Mouse (Mus musculus) c-Kit-positive CD71-positive TER-119-positive erythroid progenitor cells, embryonic 14.5 days (primary cell): Measurements from ENCODE around the gene Rnase11.

Source experiments
- DNase-seq: peaks from one replicate; pipeline ENCODE4 v3.0.0-alpha.2; 2013; ENCODE audit warnings: low spot score

Rnase11 gene

DNA sequence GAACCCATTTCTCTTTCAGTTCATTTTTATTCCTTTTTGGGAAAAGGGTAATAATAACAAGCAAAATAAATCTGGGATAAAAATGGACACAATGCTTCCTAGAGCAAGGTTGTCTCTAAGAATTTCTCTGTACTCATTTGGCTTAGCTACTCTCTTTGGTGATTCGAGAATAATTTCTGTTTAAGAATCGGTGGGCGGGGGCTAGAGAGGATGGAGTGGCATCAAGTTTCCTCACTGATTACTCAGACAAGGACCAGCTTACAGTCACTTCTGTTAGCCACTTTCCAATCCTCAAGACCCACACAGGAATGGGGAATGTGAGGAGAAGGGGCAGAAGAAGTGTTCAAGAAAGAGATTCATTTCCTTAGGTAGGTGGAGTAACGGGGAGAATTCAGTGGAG lies 41.2 kb downstream of the Rnase11 start:
- DNase-seq: no peak

GRCm38 (mm10) chr14:51007914-51008713 lies 41.8 kb downstream of the Rnase11 start:
- DNase-seq: no peak

DNA sequence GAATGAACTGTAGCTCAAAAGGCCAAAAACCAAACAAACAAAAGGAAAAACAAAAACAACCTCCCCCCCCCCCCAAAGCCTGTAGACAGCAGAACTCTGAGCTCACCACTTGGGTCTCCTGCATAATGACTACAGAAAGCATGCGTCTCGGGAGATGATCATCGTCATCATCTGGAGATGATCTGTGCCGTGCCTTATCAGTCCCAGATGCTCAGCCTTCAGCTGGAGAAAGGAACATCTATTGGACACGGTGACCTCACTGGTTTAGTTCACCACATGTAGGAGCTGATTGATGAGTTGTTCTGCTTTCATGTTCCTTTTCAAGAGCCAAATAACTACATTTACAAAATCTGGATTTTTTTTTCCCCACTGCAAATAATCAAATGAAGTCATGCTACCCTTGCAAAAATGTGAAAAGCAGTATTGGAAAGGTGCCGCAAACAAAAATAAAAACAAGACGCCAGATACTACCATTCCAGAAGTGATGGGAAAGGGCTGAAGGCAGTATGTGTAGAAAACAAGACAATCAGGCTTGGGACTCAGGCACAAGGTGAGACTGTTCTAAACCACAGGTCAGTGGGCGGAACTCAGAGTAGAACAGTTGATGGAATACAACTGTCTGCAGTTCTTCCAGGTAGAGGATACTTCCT lies 42.7 kb downstream of the Rnase11 start, which contains the start of gene Rnase10:
Gene Rnase10, plus strand, starts transcription at position 600 of the 650 bp plus-strand sequence.
- no peak for DNase-seq
